Mouse (Mus musculus): Measurements from ENCODE around the gene Zfp318.

GRCm38 (mm10) chr17:46426496-46426895 lies 43.0 kb downstream of the Zfp318 start:
- TF ChIP-seq EP300 (IDR thresholded peaks at IDR 0.05) (no peak), CTCF (IDR thresholded peaks at IDR 0.05) (no peak)

Data from lung, postnatal 0 days (tissue).